Mouse (Mus musculus): ENCODE data around the gene Rps6ka5.

Gene Rps6ka5

DNA sequence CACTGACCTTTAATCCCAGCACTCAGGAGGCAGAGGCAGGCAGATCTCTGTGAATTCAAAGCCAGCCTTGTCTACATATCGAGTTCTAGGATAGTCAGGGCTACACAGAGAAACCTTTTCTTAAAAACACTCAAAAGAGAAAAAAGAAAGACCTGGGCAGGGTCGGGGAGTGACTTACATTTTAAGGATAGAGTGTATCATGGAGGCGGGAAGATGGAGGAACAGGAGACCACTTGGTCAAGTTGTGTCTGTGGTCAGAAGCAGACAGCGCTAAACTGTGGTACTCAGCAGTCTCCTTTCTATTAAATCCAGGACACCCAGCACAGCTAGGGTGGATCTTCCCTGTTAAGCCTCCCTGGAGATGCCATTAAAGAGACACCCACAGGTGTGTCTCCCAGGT, at the start of gene Rps6ka5:
Gene Rps6ka5 (minus strand): TSS at position 333 of the 400 bp plus-strand sequence.
- no peak for DNase-seq (ENCODE audit: low spot score)

DNA sequence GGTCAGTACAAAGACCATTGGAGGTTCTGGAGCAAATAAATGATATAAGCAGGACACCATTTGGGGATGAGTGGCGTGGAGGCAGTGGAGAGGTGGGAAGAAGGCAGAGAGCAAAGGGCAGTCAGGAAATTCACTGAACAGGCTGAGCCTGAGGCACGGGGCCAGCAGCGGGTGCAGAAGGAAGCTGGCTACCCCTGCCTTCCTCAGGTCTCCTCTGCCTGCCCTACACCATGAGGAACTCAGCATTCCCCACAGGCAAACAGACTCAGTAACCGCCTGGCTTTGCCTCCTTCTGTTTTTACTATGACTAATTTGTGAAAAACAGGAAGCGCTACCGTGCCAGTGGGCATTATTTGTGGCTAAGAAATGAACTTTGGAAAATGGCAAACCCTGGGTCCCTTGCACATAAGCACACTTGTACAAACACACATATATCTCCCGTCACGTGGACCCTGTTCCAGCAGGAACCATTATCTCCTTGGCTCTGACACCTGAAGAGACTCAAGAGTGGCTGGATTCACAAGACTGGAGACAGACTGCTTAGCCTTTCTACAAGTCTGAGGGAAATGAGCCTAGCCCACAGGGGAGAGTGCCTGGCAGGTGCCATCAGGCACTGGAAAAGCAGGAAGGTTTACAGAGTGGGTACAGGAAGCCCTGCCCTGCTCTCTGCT, 49.3 kb upstream of the Rps6ka5 start:
- DNase-seq (ENCODE audit: low spot score), result no peak

DNA sequence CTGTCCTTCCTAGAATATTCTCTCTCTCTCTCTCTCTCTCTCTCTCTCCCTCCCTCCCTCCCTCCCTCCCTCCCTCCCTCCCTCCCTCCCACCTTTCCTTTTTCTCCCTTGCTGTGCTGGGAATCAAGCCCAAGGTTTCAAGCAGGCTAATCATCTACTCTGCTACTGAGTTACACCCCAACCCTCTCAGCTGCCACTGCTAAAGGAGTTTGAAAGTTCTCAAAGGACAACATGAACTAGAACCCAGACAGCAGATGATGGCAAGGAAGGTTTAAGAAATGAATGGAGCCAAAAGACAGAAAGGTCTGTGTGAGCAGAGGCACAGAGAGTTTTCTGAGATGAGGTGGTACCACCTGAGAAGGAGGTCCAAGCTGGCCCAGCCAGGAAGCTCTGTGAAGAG, 48.5 kb upstream of the Rps6ka5 start:
- no peak for DNase-seq (ENCODE audit: low spot score)

DNA sequence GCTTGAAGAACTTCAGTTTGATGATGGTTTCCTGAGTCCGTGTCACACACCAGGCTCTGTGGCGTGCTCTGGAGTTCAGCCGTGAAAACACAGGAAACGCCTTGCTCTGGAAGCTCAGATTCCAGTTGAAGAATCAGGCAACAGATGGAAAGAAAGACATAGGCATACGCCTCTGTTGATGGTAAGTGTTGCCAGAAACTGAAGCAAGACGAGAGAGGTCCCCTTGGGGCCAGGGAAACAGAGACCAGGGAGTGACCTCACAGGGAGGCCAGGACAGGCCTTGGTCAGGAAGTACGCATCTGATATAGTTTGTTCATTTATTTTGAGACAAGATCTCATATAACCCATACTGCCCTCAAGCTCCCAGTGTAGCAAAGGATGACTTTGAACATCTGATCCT, 48.0 kb upstream of the Rps6ka5 start:
- no peak for DNase-seq (ENCODE audit: low spot score)

DNA sequence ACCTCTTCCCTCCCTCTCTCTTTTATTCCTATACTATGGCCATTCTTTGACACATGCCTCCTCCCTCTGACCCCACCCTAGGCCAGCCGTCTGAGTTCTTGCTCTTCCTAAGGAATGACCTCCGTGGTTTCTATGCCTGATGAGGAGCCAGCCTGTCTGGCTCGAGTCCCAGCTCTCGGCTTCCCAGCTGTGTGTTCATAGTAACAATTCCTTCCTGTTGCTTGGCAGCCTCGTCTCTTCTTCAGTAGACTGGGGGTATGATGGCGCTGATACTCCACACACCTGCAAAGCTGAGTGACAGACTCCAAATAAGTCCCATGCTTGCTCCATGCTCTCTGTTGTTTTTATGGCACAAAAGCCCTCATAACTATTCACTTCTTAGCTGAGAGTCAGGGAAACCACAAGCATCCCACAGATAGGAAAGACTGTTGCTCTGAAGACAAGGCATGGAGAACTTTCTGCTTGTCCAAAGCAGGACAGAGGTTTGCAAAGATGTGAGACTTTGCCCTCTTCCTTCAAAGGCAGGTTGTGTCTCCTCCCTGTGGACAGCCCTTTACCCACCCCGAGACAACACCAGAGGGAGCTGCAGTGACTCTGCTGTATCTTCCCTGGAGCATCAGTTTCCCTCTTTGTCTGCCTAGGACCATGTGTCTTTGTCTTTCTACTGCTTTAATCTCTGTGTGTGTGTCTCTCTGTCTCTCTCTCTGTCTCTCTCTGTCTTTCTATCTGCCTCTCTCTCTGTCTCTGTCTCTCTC, 45.6 kb upstream of the Rps6ka5 start:
- DNase-seq (ENCODE audit: low spot score), result no peak

DNA sequence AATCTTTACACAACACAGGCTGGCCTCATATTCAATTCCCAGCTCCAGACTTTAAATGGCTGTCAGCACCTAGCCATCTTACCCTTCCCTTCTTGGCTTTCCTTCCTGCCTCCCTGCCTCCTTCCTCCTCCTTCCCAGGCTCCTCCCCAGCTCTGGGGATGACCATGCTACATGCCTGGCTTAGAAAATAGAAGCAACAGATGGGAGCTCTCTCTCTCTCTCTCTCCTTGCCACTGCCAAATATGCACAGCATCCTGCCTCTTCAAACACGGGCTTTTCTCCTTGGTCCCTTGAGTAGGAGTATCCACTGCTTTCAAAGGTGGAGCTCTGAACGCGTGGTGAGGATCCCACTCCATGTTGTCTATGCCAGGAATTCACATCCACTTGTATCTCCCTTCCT, 44.0 kb upstream of the Rps6ka5 start:
- DNase-seq (ENCODE audit: low spot score), result no peak

DNA sequence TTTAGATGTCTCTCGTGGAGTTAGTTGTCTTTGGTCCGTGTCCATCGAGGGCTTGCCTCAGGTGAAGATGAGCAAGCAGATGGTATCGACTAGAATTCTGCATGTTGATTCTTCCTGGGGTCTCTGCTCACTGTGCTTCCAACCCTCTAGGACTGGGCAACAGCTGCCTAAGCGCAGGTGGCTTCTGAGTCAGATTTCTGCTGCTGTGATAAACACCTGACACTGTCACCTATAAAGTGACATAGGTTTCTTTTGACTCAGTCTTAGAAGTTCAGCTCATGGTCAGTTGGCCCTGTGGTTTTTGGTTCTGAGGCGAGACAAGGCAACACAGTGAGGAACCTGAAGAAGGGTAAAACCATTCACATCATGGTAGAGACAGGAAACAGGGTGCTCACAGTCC, 43.1 kb upstream of the Rps6ka5 start:
- DNase-seq (ENCODE audit: low spot score), result no peak

DNA sequence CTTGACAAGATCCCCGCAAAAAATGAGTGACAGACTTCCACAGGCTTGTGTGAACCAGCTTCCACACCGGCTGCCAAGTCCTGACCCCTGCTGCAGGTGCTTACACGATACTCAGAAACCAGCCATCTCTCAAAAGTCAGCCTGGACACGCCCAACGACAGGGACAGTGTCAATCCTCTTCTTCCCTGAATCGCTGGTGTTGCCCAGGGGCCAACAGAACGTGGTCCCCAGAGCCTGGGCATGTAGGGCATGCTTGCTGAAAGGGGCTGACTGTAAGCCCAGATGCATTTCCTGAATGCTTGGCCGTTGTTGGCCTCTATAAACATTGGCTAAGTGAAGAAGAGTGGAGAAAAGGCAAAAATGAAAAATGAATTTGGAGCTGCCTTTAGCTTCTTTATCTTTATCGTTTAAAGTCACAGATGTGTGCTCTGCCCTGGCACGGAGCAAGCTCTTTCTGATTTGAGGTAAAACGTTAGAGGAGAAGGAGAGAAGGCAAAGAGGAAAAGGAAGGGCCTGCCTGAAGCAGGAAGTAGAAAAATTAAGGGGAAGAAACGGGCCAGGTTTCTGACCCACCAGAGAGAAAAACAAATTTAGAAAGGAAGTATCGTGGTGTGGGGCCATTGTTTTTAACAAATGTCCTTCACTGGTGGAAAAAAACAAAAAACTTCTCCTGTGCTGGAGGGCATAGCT, 37.7 kb upstream of the Rps6ka5 start:
- DNase-seq (ENCODE audit: low spot score), result no peak

DNA sequence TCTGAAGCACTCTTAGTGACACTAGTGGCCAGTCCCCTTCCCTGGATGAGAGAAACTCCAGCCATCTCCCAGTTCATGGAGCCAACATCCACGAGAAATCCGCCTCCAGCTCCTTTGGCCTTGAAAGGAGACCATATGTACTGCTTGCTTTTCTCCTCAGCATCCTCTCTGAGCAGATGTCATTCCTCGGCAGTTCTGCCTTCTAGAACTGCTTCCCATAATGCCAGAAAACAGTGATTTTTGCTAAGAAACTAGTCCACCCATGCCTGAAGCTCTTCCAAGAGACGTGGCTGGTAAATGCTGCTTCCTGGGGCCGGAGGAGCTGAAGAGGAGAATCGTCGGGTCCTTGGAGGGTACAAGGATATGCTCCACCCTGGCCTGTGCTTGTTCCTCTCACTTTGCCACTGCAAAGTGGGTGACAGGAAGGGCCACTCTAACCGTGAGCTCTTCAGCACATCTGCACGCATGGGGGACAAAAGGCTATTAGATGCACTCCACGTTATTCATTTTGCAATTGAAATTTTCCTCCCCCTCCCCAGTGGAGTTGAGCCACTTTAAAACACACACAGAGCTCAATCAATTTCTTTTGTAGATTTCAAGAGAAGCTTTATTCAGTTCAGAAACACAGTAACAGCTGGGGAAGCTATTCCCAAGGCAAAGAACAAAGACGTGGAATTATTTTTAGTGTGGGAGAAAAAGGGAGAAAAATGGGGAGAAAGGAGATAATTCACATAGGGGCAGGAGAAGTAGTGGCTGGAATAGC, 36.1 kb upstream of the Rps6ka5 start:
- no peak for DNase-seq (ENCODE audit: low spot score)

DNA sequence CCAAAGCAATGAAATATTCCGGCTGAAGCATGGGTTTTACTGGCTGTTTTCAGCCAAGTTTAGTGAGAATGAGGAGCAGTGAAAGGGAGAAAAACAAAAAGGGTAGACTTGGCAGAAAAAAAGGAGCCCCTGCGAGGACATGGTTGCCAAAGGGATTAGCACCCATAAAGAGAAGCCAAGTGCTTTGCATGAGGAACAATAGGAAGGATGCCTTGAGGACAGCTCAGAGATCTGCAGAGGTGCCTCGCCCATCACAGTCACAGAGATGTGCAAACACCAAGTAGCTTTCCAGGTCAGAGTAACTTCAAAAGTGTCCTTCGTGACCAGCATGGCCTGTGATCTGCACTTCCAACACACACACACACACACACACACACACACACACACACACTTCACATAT, 30.6 kb upstream of the Rps6ka5 start:
- no peak for DNase-seq (ENCODE audit: low spot score)

DNA sequence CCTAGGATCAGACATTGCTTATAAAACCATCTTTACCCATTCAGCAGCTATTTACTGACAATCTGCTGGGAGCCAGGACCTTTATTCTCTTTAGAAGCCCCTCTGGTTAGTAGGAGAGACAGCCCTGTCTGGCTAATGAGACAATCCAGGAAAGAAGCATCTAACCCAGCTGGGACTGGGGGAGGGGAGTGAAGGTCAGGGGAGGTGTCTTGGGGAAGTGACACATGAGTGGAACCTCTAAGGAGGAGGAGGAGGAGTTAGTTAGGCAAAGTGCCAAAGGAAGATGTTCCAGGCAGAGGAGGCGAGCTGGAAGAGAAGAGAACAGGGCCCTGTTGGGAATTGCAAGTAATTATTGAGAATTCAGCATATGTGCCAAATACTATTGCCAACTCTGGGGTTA, 26.9 kb upstream of the Rps6ka5 start:
- no peak for DNase-seq (ENCODE audit: low spot score)

DNA sequence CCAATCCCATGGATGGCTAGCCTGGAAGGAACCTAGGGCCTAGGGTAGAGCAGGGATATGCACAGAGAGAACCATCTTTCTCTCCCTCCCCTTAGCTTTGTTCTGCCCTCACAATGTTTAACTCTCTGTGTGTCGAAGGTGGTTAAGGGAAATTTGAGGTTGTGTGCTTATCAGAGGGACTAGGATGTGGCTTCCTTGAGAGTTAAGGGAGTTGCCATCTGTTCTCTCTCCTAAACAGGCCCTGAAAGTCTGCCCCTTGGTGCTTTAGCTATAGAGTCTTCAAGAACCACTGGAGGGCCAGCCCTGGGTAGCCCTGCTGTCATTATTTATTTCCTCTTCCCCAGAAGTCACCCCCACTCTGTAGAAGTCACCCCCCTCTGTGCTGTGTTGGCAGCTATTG, 26.2 kb upstream of the Rps6ka5 start:
- no peak for DNase-seq (ENCODE audit: low spot score)

DNA sequence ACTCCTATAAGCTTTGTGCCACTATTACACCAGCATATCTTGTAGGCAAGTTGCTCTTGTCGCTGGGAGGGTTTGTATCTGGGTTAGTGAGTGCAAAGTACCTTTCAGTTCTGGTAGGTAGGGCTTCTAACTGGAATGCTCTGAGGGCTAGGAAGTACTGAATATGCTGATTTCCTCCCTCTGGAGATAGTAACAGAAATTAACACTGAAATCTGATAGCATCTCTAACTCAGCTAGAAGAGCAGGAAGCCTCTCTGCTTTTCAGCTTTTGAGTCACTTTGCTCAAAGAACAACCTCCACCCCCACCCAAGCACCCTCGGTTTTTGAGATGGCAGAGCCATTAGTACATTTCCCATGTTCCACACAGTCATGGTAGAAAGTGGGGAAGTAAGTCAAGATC, 15.7 kb upstream of the Rps6ka5 start:
- DNase-seq (ENCODE audit: low spot score), result no peak

DNA sequence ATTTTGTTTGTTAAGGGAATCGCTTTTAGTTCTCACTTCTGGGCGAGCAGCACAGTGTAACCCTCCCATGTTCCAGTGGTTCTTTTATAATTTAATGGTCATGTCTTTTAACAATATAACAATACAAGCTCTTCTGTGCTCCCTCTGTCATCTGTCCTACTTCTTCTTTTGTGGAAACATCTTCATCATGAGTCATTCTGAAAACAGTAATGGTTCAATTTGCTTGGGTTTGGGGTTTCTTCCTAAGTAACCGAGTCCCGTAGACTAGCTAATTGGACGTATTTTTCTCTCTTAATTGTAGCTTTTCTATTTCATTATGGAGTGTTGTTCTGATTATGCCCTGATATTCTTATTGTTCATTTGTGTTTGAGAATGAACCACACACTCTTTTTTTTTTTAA, 13.5 kb upstream of the Rps6ka5 start:
- DNase-seq (ENCODE audit: low spot score), result no peak

DNA sequence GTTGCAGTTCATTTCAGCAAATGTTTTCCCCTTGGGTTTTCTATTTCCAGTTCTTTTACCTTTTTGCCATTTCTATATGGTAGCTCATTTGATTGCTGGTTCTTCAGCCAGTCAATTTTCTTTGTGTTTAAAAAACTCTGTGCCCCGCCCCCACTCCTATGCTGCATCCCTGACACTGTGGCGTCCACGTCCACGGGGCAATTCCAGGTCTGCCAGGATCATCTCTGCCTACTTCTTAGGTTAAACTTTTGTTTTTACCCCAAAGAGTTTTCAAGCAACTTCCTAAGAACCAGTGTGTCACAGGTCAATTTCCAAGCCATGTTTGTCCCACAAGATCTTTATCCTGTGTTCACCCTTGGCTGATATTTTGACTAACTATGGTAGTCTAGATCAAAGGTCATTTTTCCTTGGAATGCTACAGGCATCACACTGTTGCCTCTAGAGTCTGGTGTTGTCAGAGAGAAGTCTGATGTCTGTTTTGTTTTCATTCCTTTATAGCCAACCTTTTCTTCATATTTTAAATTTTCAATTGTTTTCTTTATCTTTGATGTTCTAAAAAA, 12.3 kb upstream of the Rps6ka5 start:
- DNase-seq (ENCODE audit: low spot score), result no peak

DNA sequence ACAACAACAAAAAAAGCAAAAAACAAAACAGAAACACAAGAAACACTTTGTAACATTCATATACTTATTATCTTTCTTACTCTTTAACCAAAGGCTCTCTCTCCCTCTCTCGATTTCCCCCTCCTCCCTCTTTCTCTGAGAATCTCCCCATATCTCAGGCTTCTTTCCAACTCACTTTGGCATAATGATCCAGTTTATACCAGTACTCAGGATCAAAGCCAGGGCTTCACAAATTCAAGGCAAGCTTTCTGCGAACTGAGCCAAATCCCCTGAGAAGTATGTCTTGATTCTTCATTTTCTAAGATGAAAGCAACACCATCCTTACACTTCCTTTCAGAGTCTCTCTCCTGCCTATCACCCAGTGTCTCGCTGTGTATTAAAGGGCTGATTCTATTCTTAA, 11.7 kb upstream of the Rps6ka5 start:
- DNase-seq (ENCODE audit: low spot score), result no peak

DNA sequence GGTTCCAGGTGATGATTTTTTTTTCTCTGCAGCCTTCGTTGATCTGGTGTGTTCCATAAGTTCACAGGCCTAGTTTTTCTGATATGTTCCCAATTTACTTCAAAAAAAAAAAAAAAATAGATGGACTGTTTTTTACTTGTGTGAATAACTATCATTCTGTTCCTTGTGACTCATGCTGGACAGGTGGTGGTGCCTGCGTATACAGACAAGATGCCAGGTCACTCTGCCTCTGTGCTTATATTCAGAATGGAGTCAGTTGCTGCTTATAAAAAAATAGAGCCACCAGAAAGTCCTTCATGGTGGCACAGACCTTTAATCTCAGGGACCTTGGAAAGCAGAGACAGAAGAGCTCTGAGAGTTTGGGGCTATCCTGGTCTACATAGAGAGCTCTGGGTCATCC, 8.8 kb upstream of the Rps6ka5 start:
- DNase-seq (ENCODE audit: low spot score), result no peak

DNA sequence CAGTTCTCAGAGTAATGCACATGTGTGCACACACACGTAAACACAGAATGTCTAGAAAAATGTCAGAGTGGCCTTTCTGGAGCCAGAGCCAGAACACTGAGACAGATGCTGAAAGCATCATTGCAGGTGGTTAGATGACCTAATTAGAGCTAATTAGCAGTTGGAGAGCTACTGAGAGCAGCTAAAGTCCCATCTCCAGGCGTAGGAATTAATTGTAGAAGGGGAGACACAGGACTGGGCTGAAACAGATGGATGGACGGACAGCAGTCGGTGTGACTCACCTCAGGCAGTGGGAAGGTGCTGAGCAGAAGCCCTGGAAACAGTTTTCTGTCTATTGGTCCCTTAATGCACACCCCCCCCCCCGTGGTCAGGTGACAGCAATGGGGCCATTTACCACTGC, 8.4 kb upstream of the Rps6ka5 start:
- DNase-seq (ENCODE audit: low spot score), result no peak

DNA sequence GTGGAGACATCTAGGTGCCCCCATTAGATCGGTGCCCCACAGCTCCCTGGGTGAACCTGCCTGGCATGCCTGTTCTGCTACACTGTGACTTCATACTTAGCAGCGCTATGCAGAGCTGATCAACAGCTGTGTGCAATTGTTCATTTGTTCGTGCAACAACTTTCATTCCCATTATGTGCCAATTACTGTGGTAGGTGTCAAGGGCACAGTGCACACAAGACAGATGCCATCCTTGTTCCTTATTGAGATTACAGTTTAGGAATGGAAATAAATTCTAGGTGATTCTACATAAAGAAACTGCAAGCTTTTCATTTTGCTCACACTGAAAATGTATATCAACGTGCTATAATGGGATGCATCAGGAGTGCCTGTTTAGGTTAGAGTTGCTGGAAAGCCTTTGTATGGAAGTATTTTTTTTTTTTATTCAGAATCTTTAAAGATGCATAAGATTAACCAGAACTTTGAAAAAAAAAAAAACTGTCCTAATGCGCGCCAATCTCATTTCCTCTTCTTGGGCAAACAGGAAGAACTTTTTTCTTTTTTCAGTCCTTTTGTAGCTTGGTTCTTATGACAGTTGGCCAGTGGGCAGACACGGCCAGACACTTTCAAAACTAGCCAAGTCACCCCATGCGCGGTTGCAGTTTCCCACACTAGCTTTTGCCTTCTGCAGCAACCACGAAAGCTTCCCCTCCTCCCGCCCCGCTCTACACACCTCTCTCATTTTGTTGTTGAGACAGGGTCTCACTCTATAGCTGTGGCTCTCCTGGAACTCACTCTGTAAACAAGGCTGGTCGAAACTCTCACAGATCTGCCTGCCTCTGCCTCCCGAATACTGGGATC, 2.1 kb upstream of the Rps6ka5 start:
- no peak for DNase-seq (ENCODE audit: low spot score)

DNA sequence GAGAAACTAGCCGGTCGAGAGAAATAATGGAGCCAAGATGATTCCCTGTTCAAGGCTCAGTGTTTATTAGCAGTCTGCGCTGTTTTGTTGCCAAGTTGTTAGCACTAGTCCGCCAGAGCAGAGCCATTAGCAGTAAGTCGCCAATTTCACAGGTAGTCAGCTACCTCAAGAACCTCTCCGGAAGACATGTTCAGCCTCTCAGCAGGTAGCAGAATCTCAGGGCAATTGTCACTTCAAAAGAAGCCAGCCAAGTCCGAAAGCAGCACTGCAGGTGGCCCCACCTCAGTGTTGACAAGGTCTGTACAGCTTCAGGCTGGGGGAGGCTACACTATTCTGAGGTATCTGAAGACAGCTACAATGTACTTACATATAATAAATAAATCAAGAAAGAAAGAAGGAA, 1.1 kb upstream of the Rps6ka5 start:
- DNase-seq (ENCODE audit: low spot score), result no peak

DNA sequence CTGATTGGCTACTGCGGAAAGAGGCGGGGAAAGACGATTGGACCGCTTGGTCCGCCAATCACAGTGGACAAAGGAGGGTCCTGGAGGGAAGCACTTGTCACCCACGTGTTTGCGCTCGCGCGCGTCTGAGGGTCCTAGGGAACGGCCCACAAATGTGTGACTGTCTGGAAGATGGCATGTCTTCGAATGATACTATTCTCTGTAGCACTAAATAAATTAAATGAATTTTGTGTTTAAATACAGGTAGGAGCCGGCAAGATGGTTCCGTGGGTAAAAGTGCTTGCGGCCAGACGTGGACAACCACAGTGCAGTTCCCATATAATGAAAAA, 1.4 kb downstream of the Rps6ka5 start:
- DNase-seq (ENCODE audit: low spot score), result no peak
